Mouse (Mus musculus) small intestine, adult 2 months (tissue): ENCODE data around the gene Mpp1.

Experiments
- CTCF ChIP-seq: fragments of 200-500 bp; IDR thresholded peaks from 2 replicates; pipeline ENCODE4 v1.5.1; 2012; ENCODE audit warnings: low read depth, mild to moderate bottlenecking, control low read depth, inconsistent platforms, low read length, moderate library complexity, mixed read lengths; ENCODE audit not compliant: insufficient replicate concordance, insufficient read length; ENCODE audit errors: extremely low read depth
- POLR2A ChIP-seq: fragments of 200-500 bp; IDR thresholded peaks from 2 replicates; pipeline ENCODE4 v1.6.1; 2012; ENCODE audit warnings: low read depth, mild to moderate bottlenecking, control low read depth, inconsistent platforms, low read length, moderate library complexity

DNA sequence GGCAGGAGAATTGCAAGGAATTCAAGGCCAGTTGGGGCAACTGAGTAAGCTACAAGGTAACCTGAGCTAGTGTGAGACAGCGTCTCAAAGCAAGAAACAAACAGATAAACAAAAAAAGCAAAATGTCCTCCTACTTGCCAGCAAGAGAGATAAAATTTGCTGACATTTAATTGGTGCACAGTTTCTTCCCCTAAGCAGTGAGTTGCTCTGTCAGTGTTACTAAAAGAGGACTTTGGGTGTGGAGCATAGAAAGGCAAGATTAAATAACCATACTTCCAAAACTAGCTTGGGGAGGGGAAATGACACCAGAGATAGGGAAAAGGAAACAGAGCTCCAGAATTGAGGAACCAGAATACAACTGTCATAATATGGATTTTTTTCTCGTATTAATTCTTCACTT lies 1.3 kb downstream of the Mpp1 start:
- TF ChIP-seq CTCF, result no peak
- TF ChIP-seq POLR2A, result no peak
